Mouse (Mus musculus) midbrain, embryonic 14.5 days (tissue): ENCODE results near the gene 1700092M07Rik. TPM values are rescaled to one million over a fixed set of nuclear protein-coding genes. Genes with fewer than 3 reads are reported as not detected.

Experiments used
- ATAC-seq: fragments of 200-750 bp; cut with Nextera tagmentation; 2 replicates; pipeline ENCODE4 v1.8.0; 2017; ENCODE audit warnings: moderate number of reproducible peaks, moderate library complexity; ENCODE audit not compliant: low FRiP score, low TSS enrichment
- DNase-seq: peaks from one replicate; pipeline ENCODE4 v3.0.0-alpha.2; 2015
- H3K27ac ChIP-seq: fragments of 300-500 bp; sonication (generic); replicated peaks from 2 replicates; pipeline ENCODE4 v1.5.1; 2014; ENCODE audit warnings: mild to moderate bottlenecking, low read depth, low read length, moderate library complexity
- H3K27me3 ChIP-seq: fragments of 300-500 bp; sonication (generic); 2 replicates; pipeline ENCODE4 v1.6.1; 2014; ENCODE audit warnings: low read length, control low read depth, mixed read lengths; ENCODE audit not compliant: control insufficient read depth, insufficient read depth
- H3K36me3 ChIP-seq: fragments of 300-500 bp; sonication (generic); 2 replicates; pipeline ENCODE4 v1.6.1; 2014; ENCODE audit warnings: low read length, control low read depth; ENCODE audit not compliant: control insufficient read depth, insufficient read depth
- H3K4me1 ChIP-seq: fragments of 300-500 bp; sonication (generic); 2 replicates; pipeline ENCODE4 v1.6.1; 2014; ENCODE audit warnings: mild to moderate bottlenecking, antibody characterized with exemption, low read length, control low read depth; ENCODE audit not compliant: control insufficient read depth, insufficient read depth
- H3K4me2 ChIP-seq: fragments of 300-500 bp; sonication (generic); 2 replicates; pipeline ENCODE4 v1.6.1; 2014; ENCODE audit warnings: mild to moderate bottlenecking, low read length, moderate library complexity
- H3K4me3 ChIP-seq: fragments of 300-500 bp; sonication (generic); replicated peaks from 2 replicates; pipeline ENCODE4 v1.5.1; 2014; ENCODE audit warnings: low read depth, low read length
- H3K9ac ChIP-seq: fragments of 300-500 bp; sonication (generic); replicated peaks from 2 replicates; pipeline ENCODE4 v1.6.1; 2014; ENCODE audit warnings: mild to moderate bottlenecking, low read length, moderate library complexity
- H3K9me3 ChIP-seq: fragments of 300-500 bp; sonication (generic); 2 replicates; pipeline ENCODE4 v1.6.1; 2016; ENCODE audit warnings: low read length, control low read depth, mixed read lengths; ENCODE audit not compliant: control insufficient read depth
- WGBS: fragments of 180-500 bp; shearing (Covaris S2); extraction: QIAGEN DNeasy Blood & Tissue Kit; methylation state at CpG from one replicate; pipeline ENCODE4 v1.1.7; 2014; 5-methylcytosine and 5-hydroxymethylcytosine counted together
- polyA plus RNA-seq: library from polyadenylated mRNA; unstranded; fragments of >200 nt; fragmentation: Nextera tagmentation; extraction: Ambion mirVana; gene quantifications from 2 replicates; pipeline ENCODE4 v1.2.1, GENCODE M21; 2014

Gene 1700092M07Rik
- polyA plus RNA-seq, 1 experiment from 2014 or later: 1.1 TPM

GRCm38 (mm10) chr19:8745382-8745781, 4.9 kb downstream of the 1700092M07Rik start:
- Histone ChIP-seq H3K9me3 (no peaks in the 10 kb centered on the region), H3K27me3 (no peaks in the 10 kb centered on the region), H3K36me3 (peaks cover 71% of the 10 kb centered on the region), H3K27ac (no peak overlapping the region), H3K4me1 (peaks cover 15% of the 10 kb centered on the region), H3K4me2 (no peak overlapping the region), H3K9ac (no peak overlapping the region), H3K4me3 (no peak overlapping the region)
- no peak for ATAC-seq
- no peak for DNase-seq
- WGBS: 96% methylated on average over 1 of the region's 1 CpGs

DNA sequence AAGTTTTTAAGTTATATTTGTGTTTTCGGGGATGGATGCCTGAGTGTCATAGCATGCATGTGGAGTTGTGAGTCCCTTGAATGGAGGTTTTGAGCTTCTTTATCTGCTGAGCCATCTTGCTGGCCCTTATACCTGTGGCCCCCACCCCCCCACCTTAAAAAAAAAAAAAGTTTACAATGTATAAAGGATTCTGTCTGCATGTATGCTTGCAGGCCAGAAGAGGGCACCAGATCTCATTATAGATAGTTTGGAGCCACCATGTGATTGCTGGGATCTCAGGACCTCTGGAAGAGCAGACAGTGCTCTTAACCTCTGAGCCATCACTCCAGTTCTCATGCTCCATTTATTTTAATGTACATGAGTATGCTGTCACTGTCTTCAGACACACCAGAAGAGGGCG, 6.8 kb downstream of the 1700092M07Rik start:
- peak; percentile 17 for DNase-seq
- H3K9ac ChIP-seq: no peak overlapping the region
- no peaks in the 10 kb centered on the region for H3K9me3 ChIP-seq
- H3K4me2 ChIP-seq: no peak overlapping the region
- no peak for ATAC-seq
- H3K36me3 ChIP-seq: peaks cover 87% of the 10 kb centered on the region
- H3K4me1 ChIP-seq: peaks cover 4% of the 10 kb centered on the region; the same call in 1 of the 2 replicates
- H3K27ac ChIP-seq: no peak overlapping the region
- WGBS: 77% methylated on average over 2 of the region's 2 CpGs
- no peaks in the 10 kb centered on the region for H3K27me3 ChIP-seq
- H3K4me3 ChIP-seq: no peak overlapping the region

- H3K4me3 ChIP-seq: peak overlapping the region; percentile 96; the same call in 1 of the 2 replicates
- no peak for ATAC-seq
- H3K36me3 ChIP-seq: peaks cover 47% of the 10 kb centered on the region
- H3K4me1 ChIP-seq: peaks cover 16% of the 10 kb centered on the region
- H3K27ac ChIP-seq: no peak overlapping the region
- WGBS: 83% methylated on average over 3 of the region's 3 CpGs
- no peak for DNase-seq
- H3K9me3 ChIP-seq: no peaks in the 10 kb centered on the region
- no peaks in the 10 kb centered on the region for H3K27me3 ChIP-seq
- H3K4me2 ChIP-seq: peak overlapping the region; percentile 84
- H3K9ac ChIP-seq: no peak overlapping the region
These were observed 15.1 kb downstream of the 1700092M07Rik start for GRCm38 (mm10) chr19:8755652-8756051.

GRCm38 (mm10) chr19:8756635-8757387, 16.3 kb downstream of the 1700092M07Rik start, which contains the start of gene Nxf1:
Gene Nxf1, plus strand, starts transcription at chr19:8757073.
- Histone ChIP-seq H3K4me2 (peak within 1 kb of the TSS; percentile 84), H3K4me1 (peaks cover 16% of the 10 kb centered on the region), H3K4me3 (peak within 1 kb of the TSS; percentile 96), H3K27me3 (no peaks in the 10 kb centered on the region), H3K9me3 (no peaks in the 10 kb centered on the region), H3K9ac (peak within 1 kb of the TSS; percentile 94), H3K36me3 (peaks cover 36% of the 10 kb centered on the region), H3K27ac (peak within 1 kb of the TSS; percentile 87)
- ATAC-seq (peak; percentile 95), DNase-seq (peak; percentile 98)
- WGBS: under 1% methylated on average over 75 of the region's 75 CpGs

DNA sequence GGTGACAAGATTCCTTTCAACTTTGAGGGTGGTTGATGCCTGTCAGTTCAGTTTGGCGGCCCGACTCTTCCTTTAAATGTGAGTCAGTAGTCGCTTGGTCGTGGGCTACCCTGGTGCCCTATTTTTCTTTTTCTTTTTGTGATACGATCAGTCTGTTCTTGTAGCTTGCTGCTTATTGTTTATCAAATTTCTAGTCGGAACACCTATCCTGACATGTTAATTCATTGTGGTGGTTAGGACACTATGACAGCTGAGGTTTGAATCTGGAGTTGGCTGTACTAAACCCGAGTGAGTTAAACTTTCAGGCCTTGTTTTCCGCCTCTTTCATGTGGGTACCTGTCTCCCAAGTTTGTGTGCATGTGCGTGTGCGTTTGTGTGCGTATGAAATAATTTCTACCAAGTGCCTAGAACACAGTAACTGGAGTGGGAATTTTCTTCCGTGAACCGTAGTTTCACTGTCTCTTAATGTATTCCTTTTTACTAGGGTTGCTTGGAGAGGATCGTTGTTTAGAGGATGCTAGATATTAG, 17.0 kb downstream of the 1700092M07Rik start:
- no peak for DNase-seq
- peak overlapping the region; percentile 87 for H3K27ac ChIP-seq
- peaks cover 16% of the 10 kb centered on the region for H3K4me1 ChIP-seq
- H3K36me3 ChIP-seq: peaks cover 34% of the 10 kb centered on the region
- no peaks in the 10 kb centered on the region for H3K9me3 ChIP-seq
- WGBS: 6% methylated on average over 14 of the region's 14 CpGs
- ATAC-seq: no peak
- no peaks in the 10 kb centered on the region for H3K27me3 ChIP-seq
- peak overlapping the region; percentile 94 for H3K9ac ChIP-seq
- H3K4me3 ChIP-seq: peak overlapping the region; percentile 96
- peak overlapping the region; percentile 84 for H3K4me2 ChIP-seq

DNA sequence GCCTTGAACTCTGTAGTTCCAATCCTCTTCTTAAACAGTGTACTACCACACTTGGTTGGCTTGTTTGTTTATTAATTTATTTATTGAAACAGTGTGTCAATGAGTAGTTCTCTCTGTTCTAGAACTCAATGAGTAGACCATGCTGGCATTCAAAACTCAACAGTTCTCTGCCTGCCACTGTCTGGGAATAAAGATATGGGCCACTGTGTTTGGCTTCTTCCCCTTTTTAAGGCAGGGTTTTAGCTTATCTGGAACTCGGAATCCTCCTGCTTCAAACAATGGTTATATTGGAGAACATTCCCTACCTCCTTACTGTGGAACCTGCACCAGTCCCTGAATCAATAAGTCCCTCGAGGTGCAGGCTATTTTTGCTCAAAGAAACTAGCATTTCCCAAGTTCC, 18.4 kb downstream of the 1700092M07Rik start:
- DNase-seq: no peak
- WGBS: 94% methylated on average over 2 of the region's 2 CpGs
- peak overlapping the region; percentile 84; the same call in 1 of the 2 replicates for H3K4me2 ChIP-seq
- peaks cover 35% of the 10 kb centered on the region for H3K36me3 ChIP-seq
- H3K9ac ChIP-seq: no peak overlapping the region
- peaks cover 16% of the 10 kb centered on the region for H3K4me1 ChIP-seq
- no peak overlapping the region for H3K27ac ChIP-seq
- H3K4me3 ChIP-seq: no peak overlapping the region
- no peak for ATAC-seq
- H3K27me3 ChIP-seq: no peaks in the 10 kb centered on the region
- H3K9me3 ChIP-seq: no peaks in the 10 kb centered on the region

- Histone ChIP-seq H3K4me1 (peaks cover 16% of the 10 kb centered on the region), H3K27ac (no peak overlapping the region), H3K4me2 (no peak overlapping the region), H3K4me3 (no peak overlapping the region), H3K9me3 (peaks cover 7% of the 10 kb centered on the region; the same call in 1 of the 2 replicates), H3K36me3 (peaks cover 37% of the 10 kb centered on the region), H3K27me3 (no peaks in the 10 kb centered on the region), H3K9ac (no peak overlapping the region)
- no peak for ATAC-seq
- 92% methylated on average over 2 of the region's 2 CpGs for WGBS
- no peak for DNase-seq
These were observed 20.2 kb downstream of the 1700092M07Rik start for GRCm38 (mm10) chr19:8760757-8761156.

DNA sequence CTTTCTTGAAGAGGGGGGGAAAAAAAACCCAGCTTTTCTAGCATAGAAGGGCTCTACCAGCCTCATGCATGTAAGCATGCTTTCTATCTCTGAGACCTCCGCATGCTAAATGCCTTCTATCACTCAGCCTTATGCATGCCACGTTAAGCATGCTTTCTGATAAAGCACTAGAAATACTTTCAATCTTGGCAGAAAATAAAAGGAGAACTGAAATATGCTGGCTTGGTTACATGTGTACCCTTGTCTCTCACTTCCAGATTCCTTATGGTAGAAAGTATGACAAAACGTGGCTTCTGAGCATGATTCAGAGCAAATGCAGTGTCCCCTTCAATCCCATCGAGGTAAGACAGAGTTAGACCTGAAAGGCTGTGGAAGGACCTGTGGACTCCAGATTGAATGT, 22.8 kb downstream of the 1700092M07Rik start:
- DNase-seq (no peak), ATAC-seq (no peak)
- peaks cover 62% of the 10 kb centered on the region for H3K36me3 ChIP-seq
- H3K27me3 ChIP-seq: no peaks in the 10 kb centered on the region
- H3K9me3 ChIP-seq: peaks cover 7% of the 10 kb centered on the region; the same call in 1 of the 2 replicates
- H3K4me3 ChIP-seq: no peak overlapping the region
- H3K9ac ChIP-seq: no peak overlapping the region
- H3K4me1 ChIP-seq: peaks cover 3% of the 10 kb centered on the region
- WGBS: 97% methylated on average over 4 of the region's 4 CpGs
- H3K4me2 ChIP-seq: no peak overlapping the region
- no peak overlapping the region for H3K27ac ChIP-seq
